Mouse (Mus musculus): ENCODE data around the gene Cab39.

The Cab39 gene

GRCm38 (mm10) chr1:85845476-85845875, 52.2 kb downstream of the Cab39 start:
- DNase-seq (ENCODE audit: low spot score in 2 of 2) = no peak

GRCm38 (mm10) chr1:85849016-85849415, 55.8 kb downstream of the Cab39 start:
- DNase-seq (ENCODE audit: low spot score in 2 of 2) = no peak

GRCm38 (mm10) chr1:85850851-85851250, 57.6 kb downstream of the Cab39 start:
- no peak for DNase-seq (ENCODE audit: low spot score in 2 of 2)

GRCm38 (mm10) chr1:85852996-85853689, 59.9 kb downstream of the Cab39 start:
- DNase-seq (ENCODE audit: low spot score in 2 of 2) = peak; percentile 81 to 82

GRCm38 (mm10) chr1:85853865-85854264, 60.6 kb downstream of the Cab39 start:
- no peak for DNase-seq (ENCODE audit: low spot score in 2 of 2)

- no peak for DNase-seq (ENCODE audit: low spot score in 2 of 2)
Measured at GRCm38 (mm10) chr1:85854475-85854874, 61.2 kb downstream of the Cab39 start.

- no peak for DNase-seq (ENCODE audit: low spot score in 2 of 2)
Measured at GRCm38 (mm10) chr1:85856266-85856665, 63.0 kb downstream of the Cab39 start.

GRCm38 (mm10) chr1:85857261-85857754, 64.1 kb downstream of the Cab39 start:
- peak in 1 of 2 experiments; percentile 41 for DNase-seq (ENCODE audit: low spot score in 2 of 2)

GRCm38 (mm10) chr1:85864383-85864782, 71.1 kb downstream of the Cab39 start:
- DNase-seq (ENCODE audit: low spot score in 2 of 2) = no peak

GRCm38 (mm10) chr1:85870001-85870400, 76.8 kb downstream of the Cab39 start:
- peak; percentile 50 to 68 for DNase-seq (ENCODE audit: low spot score in 2 of 2)

- DNase-seq (ENCODE audit: low spot score in 2 of 2) = no peak
Measured at GRCm38 (mm10) chr1:85870546-85870945, 77.3 kb downstream of the Cab39 start.

- DNase-seq (ENCODE audit: low spot score in 2 of 2) = no peak
Measured at GRCm38 (mm10) chr1:85882003-85882402, 88.8 kb downstream of the Cab39 start.

GRCm38 (mm10) chr1:85887221-85887620, 94.0 kb downstream of the Cab39 start:
- no peak for DNase-seq (ENCODE audit: low spot score in 2 of 2)

- DNase-seq (ENCODE audit: low spot score in 2 of 2) = peak; percentile 94
Measured at GRCm38 (mm10) chr1:85894231-85894747, 101.0 kb downstream of the Cab39 start, which contains the start of gene Itm2c. Gene Itm2c, plus strand, starts transcription at chr1:85894281.

- DNase-seq (ENCODE audit: low spot score in 2 of 2) = peak; percentile 78 to 81
Measured at GRCm38 (mm10) chr1:85894748-85895360, 101.6 kb downstream of the Cab39 start.

GRCm38 (mm10) chr1:85895391-85895837, 102.2 kb downstream of the Cab39 start:
- peak; percentile 82 for DNase-seq (ENCODE audit: low spot score in 2 of 2)

- DNase-seq (ENCODE audit: low spot score in 2 of 2) = no peak
Measured at GRCm38 (mm10) chr1:85896110-85896509, 102.9 kb downstream of the Cab39 start.

GRCm38 (mm10) chr1:85896781-85897700, 103.8 kb downstream of the Cab39 start:
- DNase-seq (ENCODE audit: low spot score in 2 of 2) = peak in 1 of 2 experiments; percentile 46

- peak in 1 of 2 experiments; percentile 27 for DNase-seq (ENCODE audit: low spot score in 2 of 2)
Measured at GRCm38 (mm10) chr1:85897901-85898760, 104.9 kb downstream of the Cab39 start.

GRCm38 (mm10) chr1:85898761-85899387, 105.6 kb downstream of the Cab39 start:
- peak in 1 of 2 experiments; percentile 70 for DNase-seq (ENCODE audit: low spot score in 2 of 2)
